Mouse (Mus musculus) liver, embryonic 16.5 days (tissue): ENCODE results near the gene Hist1h2ah. TPM values are rescaled to one million over a fixed set of nuclear protein-coding genes. Genes with fewer than 3 reads are reported as not detected.
A peak's percentile ranks its signal among the peaks of the same experiment; 100 is the strongest.
"Not testable (repeated sequence)": the region's sequence is repeated elsewhere in the genome, so short reads cannot be mapped to it uniquely, and the experiment has no call there.

Source experiments
- ATAC-seq: fragments of 200-750 bp; cut with Nextera tagmentation; 2 replicates; pipeline ENCODE4 v1.8.0; 2017; ENCODE audit warnings: low read depth, mild to moderate bottlenecking, moderate number of reproducible peaks, moderate library complexity
- H3K27ac ChIP-seq: fragments of 300-500 bp; sonication (generic); 2 replicates; pipeline ENCODE4 v1.5.1; 2014; ENCODE audit warnings: mild to moderate bottlenecking, low read length
- H3K27me3 ChIP-seq: fragments of 300-500 bp; sonication (generic); 2 replicates; pipeline ENCODE4 v1.6.1; 2014; ENCODE audit warnings: low read depth, low read length, mixed read lengths; ENCODE audit not compliant: control insufficient read depth, insufficient read depth
- H3K36me3 ChIP-seq: fragments of 300-500 bp; sonication (generic); 2 replicates; pipeline ENCODE4 v1.6.1; 2014; ENCODE audit warnings: mild to moderate bottlenecking; ENCODE audit not compliant: control insufficient read depth, insufficient read depth
- H3K4me1 ChIP-seq: fragments of 300-500 bp; sonication (generic); 2 replicates; pipeline ENCODE4 v1.6.1; 2014; ENCODE audit warnings: low read depth, low read length, mixed read lengths; ENCODE audit not compliant: control insufficient read depth
- H3K4me2 ChIP-seq: fragments of 300-500 bp; sonication (generic); 2 replicates; pipeline ENCODE4 v1.6.1; 2014; ENCODE audit warnings: low read depth, low read length, mixed read lengths
- H3K4me3 ChIP-seq: fragments of 300-500 bp; sonication (generic); 2 replicates; pipeline ENCODE4 v1.5.1; 2014; ENCODE audit warnings: low read depth, mild to moderate bottlenecking, low read length
- H3K9ac ChIP-seq: fragments of 300-500 bp; sonication (generic); 2 replicates; pipeline ENCODE4 v1.6.1; 2014; ENCODE audit warnings: low read depth, low read length
- H3K9me3 ChIP-seq: fragments of 300-500 bp; sonication (generic); replicated peaks from 2 replicates; pipeline ENCODE4 v1.6.1; 2016; ENCODE audit warnings: low read length; ENCODE audit not compliant: control insufficient read depth
- WGBS: fragments of 180-500 bp; shearing (Covaris S2); extraction: QIAGEN DNeasy Blood & Tissue Kit; methylation state at CpG from one replicate; pipeline ENCODE4 v1.1.7; 2014; ENCODE audit not compliant: insufficient replicate concordance; 5-methylcytosine and 5-hydroxymethylcytosine counted together
- polyA plus RNA-seq: library from polyadenylated mRNA; unstranded; fragments of >200 nt; fragmentation: Nextera tagmentation; extraction: Ambion mirVana; gene quantifications from 2 replicates; pipeline ENCODE4 v1.2.1, GENCODE M21; 2015

The Hist1h2ah gene
- 13.7 and 18.8 TPM in 2 replicates for polyA plus RNA-seq

DNA sequence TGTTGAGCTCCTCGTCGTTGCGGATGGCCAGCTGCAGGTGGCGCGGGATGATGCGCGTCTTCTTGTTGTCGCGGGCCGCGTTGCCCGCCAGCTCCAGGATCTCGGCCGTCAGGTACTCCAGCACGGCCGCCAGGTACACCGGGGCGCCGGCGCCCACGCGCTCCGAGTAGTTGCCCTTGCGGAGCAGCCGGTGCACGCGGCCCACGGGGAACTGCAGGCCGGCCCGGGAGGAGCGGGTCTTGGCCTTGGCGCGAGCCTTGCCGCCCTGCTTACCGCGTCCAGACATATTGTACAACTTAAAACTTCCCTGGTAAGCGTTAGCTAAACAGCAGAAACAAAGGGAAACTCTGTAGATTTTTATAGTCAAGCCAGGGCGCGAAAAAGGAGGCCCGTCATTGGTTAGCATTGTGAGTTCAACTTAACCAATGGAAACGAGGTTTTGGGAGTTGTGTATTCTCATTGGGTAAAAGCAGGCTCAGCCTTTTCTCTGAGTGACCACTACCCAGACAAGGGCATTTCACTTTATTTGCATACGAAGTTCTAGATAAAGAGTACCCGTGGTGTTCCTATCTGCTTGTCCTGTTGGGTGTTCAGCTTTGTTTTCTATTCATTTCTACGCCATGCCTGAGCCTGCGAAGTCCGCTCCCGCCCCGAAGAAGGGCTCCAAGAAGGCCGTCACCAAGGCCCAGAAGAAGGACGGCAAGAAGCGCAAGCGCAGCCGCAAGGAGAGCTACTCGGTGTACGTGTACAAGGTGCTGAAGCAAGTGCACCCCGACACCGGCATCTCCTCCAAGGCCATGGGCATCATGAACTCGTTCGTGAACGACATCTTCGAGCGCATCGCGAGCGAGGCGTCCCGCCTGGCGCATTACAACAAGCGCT lies at the start of gene Hist1h2ah, which contains the start of gene Hist1h2bk:
TSS of gene Hist1h2ah (minus strand) at position 302 of the 882 bp plus-strand sequence.
TSS of gene Hist1h2bk (plus strand) at position 604 of the 882 bp plus-strand sequence.
- under 1% methylated on average over 24 of the region's 69 CpGs for WGBS
- Histone ChIP-seq H3K4me1 (peaks cover 37% of the 10 kb centered on the region), H3K9ac (peak within 1 kb of the TSS; percentile 84), H3K27ac (peak within 1 kb of the TSS; percentile 99), H3K4me3 (peak within 1 kb of the TSS; percentile 71), H3K4me2 (peak within 1 kb of the TSS; percentile 80)
- peak; percentile 91 for ATAC-seq
- not testable (repeated sequence) for H3K9me3 ChIP-seq, H3K27me3 ChIP-seq, H3K36me3 ChIP-seq

DNA sequence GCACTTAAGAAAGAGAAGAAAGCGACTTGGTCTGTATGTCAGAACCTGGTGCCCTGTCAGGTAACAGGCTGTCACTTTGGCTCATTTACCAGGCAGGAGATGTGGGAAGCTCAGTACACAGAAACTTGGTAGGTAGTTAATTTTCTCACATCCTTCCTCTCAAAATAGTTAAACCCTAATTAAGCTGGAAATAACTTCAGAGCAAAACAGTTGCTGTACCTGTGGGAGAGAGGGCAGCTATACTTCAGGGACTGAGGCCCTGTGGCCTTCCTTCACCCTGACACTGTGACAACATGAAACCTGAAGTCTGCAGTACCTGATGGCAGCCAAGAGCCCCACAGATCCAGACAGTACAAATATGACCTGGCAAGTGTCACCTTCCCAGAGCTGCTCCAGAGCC lies 48.8 kb upstream of the Hist1h2ah start, which contains the start of gene Vmn1r188:
TSS of gene Vmn1r188 (plus strand) at position 301 of the 400 bp plus-strand sequence.
- not testable (repeated sequence) for H3K36me3 ChIP-seq, ATAC-seq, H3K9ac ChIP-seq, H3K4me1 ChIP-seq, H3K9me3 ChIP-seq, H3K4me3 ChIP-seq, H3K27ac ChIP-seq, H3K27me3 ChIP-seq, H3K4me2 ChIP-seq
- 67% methylated on average over 1 of the region's 1 CpGs for WGBS

DNA sequence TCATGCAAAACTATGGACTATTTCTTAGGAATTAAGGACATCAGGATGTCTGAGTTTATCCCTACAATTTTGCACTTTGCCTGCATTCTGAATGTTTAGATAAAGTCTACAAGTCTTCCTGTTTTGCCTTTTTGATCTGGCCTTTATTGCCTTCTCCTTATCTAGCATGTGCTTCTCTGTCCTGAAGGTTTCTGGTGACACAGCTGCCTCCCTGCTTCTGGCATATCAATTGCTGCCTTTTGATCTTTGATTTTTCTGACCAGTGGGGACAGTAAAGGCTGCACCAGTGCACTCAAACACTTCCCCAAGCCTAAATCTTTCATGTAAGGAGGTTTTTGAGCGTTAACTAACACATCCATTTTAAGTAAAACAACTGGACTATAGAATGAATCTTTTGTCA lies 28.1 kb upstream of the Hist1h2ah start:
- no peak for ATAC-seq
- no peaks in the 10 kb centered on the region for H3K36me3 ChIP-seq
- no peaks in the 10 kb centered on the region for H3K4me1 ChIP-seq
- WGBS, result 27% methylated on average over 1 of the region's 1 CpGs
- H3K27ac ChIP-seq, result no peak overlapping the region
- no peaks in the 10 kb centered on the region for H3K27me3 ChIP-seq
- H3K4me3 ChIP-seq, result no peak overlapping the region
- no peak overlapping the region for H3K9ac ChIP-seq
- H3K4me2 ChIP-seq, result no peak overlapping the region
- H3K9me3 ChIP-seq, result no peaks in the 10 kb centered on the region

DNA sequence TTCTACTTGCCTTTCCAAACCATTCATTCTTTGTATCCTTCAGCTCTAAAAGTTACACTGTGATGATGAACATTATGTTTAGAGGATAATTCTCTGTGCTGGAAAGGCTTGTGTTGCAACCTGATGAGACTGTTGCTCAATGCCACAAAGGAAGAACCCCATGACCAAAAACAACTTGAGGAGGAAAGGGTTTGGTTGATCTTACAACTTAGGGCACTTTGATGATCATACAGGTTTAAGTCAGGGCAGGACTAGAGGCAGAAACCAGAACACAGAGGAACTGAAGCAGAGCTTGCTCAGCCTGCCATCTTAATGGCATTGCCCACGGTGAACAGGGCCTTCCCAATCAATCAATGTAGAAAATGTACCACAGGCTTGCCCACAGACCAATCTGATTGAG lies 26.1 kb upstream of the Hist1h2ah start:
- Histone ChIP-seq H3K9ac (no peak overlapping the region), H3K27me3 (no peaks in the 10 kb centered on the region), H3K4me3 (no peak overlapping the region), H3K4me2 (no peak overlapping the region), H3K4me1 (no peaks in the 10 kb centered on the region), H3K9me3 (no peaks in the 10 kb centered on the region), H3K36me3 (no peaks in the 10 kb centered on the region), H3K27ac (no peak overlapping the region)
- no peak for ATAC-seq
- 33% methylated on average over 1 of the region's 1 CpGs for WGBS

DNA sequence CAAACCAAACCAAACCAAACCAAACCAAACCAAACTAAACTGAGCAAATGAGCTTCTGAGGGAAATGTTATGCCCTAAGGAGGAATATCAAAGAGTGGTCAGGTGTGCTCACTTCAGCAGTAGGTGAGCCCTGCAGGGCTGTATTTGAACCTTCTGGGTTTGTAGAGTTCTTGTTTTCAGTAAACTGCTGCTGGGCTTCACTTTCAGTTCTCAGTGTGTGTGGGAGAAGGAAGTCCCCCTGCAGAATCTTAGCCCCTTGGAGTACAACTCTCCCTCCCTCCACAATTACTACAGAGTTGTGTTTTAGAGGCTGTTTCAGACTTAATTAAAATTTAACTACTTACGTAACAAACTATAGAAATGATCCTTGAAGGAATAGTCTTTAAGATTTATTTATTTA lies 18.4 kb upstream of the Hist1h2ah start:
- WGBS, result 83% methylated on average over 1 of the region's 1 CpGs
- no peak overlapping the region for H3K27ac ChIP-seq
- no peaks in the 10 kb centered on the region for H3K9me3 ChIP-seq
- H3K9ac ChIP-seq, result no peak overlapping the region
- H3K4me2 ChIP-seq, result no peak overlapping the region
- ATAC-seq, result no peak
- no peaks in the 10 kb centered on the region for H3K27me3 ChIP-seq
- peaks cover 18% of the 10 kb centered on the region for H3K4me1 ChIP-seq
- H3K4me3 ChIP-seq, result no peak overlapping the region
- no peaks in the 10 kb centered on the region for H3K36me3 ChIP-seq

DNA sequence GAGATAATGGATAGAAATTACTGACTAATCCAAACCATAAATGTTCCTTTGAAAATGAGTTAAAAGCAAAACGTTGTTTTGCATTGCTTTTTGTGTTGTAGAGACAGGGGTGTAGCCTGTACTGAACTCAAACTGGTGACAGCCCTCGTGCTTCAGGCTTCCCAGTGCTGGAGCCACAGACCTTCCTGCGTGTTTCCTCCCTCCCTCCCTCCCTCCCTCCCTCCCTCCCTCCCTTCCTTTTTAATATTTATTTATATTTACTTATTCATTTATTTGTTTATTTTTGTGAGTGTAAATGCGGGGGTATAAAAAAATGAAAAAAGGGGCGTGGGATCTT lies 16.1 kb upstream of the Hist1h2ah start:
- no peaks in the 10 kb centered on the region for H3K27me3 ChIP-seq
- WGBS, result 10% methylated on average over 5 of the region's 5 CpGs
- ATAC-seq, result no peak
- peak overlapping the region; percentile 66 for H3K9ac ChIP-seq
- no peak overlapping the region for H3K27ac ChIP-seq
- peak overlapping the region; percentile 85 for H3K4me2 ChIP-seq
- H3K4me1 ChIP-seq, result peaks cover 18% of the 10 kb centered on the region
- no peaks in the 10 kb centered on the region for H3K36me3 ChIP-seq
- H3K4me3 ChIP-seq, result peak overlapping the region; percentile 63
- H3K9me3 ChIP-seq, result no peaks in the 10 kb centered on the region

DNA sequence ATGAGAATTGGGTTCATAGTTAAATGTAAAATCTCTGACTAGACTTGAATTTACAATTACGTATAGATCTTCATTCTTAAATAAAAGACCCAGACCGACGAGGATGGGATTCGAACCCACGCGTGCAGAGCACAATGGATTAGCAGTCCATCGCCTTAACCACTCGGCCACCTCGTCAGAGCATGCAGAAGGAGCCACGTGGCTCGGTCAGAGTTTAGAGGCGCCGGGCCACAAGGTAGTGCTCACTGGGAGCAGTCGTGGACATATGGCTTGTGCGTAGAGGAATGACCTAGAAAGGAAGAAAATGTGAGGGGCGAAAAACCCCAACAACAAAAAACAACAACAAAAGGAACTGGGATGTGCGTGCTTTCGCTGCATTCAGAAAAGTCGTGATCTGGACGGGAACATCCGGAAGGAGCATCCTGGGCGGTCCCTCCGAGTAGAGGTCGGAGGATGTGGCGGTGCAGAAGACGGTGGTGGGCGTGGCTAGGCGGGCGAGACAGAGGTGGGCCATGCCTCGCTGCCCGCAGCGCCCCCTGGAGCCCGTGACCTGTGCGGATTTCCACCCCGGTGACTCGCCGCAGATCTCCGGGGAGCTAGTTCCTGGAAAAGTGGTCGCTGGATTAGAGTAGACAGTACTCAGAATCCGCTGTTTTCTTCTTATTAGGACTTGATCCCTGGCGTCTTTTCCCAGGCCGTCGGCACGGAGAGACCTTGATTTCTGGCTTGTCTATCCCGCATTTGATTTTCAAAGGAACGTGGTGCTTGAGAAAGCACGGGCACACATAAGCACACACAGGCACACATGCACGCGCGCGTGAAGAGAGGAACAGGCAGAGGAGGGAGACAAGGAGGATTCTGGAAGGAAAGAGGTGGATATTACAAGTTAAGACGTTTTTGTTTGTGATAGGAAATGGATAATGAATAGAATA lies 15.5 kb upstream of the Hist1h2ah start:
- H3K4me2 ChIP-seq, result peak overlapping the region; percentile 85
- ATAC-seq, result peak; percentile 94
- peaks cover 18% of the 10 kb centered on the region for H3K4me1 ChIP-seq
- H3K27ac ChIP-seq, result peak overlapping the region; percentile 70
- H3K36me3 ChIP-seq, result no peaks in the 10 kb centered on the region
- WGBS, result under 1% methylated on average over 52 of the region's 52 CpGs
- peak overlapping the region; percentile 63 for H3K4me3 ChIP-seq
- peak overlapping the region; percentile 66 for H3K9ac ChIP-seq
- no peaks in the 10 kb centered on the region for H3K9me3 ChIP-seq
- H3K27me3 ChIP-seq, result no peaks in the 10 kb centered on the region

DNA sequence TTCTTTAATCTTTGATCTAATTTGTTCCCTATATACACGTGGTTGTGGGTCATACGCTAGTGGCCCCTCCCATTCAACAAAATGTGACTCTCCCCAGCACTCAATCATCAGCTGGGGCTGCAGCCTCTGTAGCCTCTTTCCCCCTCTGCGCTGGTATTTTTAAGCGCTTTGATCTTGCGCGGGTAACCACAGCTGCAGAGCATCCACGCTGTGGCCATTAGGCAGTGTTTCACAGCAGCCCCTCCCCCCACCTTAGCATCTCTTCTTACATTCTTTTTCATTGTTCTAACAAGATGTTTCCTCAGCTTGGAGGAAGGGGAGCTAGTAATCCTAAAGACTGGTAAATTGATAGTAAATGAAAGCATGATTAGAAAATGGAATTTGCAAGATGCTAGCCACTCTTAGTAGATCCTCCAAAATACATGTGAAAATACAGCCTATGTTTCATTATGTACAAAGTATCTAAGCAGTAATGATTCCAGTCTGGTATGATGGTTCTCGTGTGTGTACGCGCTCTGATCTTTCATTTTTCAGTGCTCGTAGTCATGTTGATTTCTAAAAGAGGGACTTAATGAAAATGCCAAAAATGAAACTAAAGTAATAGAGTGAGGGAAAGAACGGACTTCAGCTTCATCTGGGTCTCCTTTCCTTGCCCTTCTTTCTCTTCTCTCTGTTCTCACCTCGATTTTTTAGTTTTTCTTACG lies 14.5 kb upstream of the Hist1h2ah start:
- WGBS, result under 1% methylated on average over 14 of the region's 14 CpGs
- Histone ChIP-seq H3K4me2 (peak overlapping the region; percentile 85), H3K27me3 (no peaks in the 10 kb centered on the region), H3K36me3 (no peaks in the 10 kb centered on the region), H3K4me3 (peak overlapping the region; percentile 63), H3K27ac (peak overlapping the region; percentile 50), H3K9ac (peak overlapping the region; percentile 63), H3K4me1 (peaks cover 25% of the 10 kb centered on the region), H3K9me3 (no peaks in the 10 kb centered on the region)
- ATAC-seq, result no peak
